Mouse (Mus musculus) lung, postnatal 0 days (tissue): ENCODE measurements around the gene Ppat.

Experiments used
- CTCF ChIP-seq: IDR thresholded peaks from 2 replicates; pipeline ENCODE4 v1.5.1; 2016; ENCODE audit warnings: antibody characterized with exemption, mild to moderate bottlenecking
- EP300 ChIP-seq: IDR thresholded peaks from 2 replicates; pipeline ENCODE4 v1.6.1; 2016; ENCODE audit warnings: antibody characterized with exemption, mild to moderate bottlenecking, control low read depth

GRCm38 (mm10) chr5:76906155-76906499, 45.3 kb downstream of the Ppat start:
- TF ChIP-seq CTCF (no peak), EP300 (no peak)
